Mouse (Mus musculus): ENCODE measurements at regions not wholly inside any gene's neighbourhood (a gene's known extent, or its start where the extent isn't known, plus 50 kb on each side); places are given as distances from the start of the nearest gene placed in this dataset.

DNA sequence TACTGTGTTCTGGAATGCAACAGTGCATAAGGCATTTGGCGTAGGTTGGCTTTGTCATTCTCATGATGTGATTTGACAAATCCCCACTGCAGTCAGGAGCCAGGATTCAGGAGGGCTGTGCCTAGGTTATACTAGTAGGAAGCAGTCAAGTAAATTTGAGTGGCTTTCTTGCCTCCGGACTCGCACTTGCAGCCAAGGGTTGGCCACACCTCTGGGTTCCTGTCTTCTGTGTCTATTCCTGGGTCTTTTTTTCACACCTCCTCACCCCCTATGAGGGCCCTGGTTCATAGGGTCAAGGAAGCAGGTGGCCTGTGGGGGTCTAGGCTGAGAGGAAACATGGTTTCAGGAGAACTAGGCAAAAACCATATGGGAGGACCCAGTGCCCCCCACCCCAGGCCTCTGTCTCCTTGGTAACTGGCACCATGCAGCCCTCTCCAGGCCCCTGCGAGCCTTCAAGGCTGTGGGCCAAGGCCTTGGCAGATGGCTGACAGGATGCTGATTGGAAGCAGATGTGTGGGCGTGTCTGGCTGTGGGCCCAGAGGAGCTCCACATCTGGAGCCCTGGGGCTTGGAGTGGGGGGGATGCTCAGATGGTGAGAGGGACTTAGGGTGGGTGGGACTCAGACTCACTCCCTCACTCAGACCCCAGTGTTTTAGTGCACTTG is 195.7 kb downstream of the Rgs3 start:
- peak; percentile 59 for DNase-seq (ENCODE audit: extremely low spot score, low spot score)
- Histone ChIP-seq H3K36me3 (replicated peaks) (no peaks in the 10 kb centered on the region), H3K4me3 (no peak overlapping the region), H3K9me3 (no peaks in the 10 kb centered on the region), H3K27ac (no peak overlapping the region), H3K4me1 (peaks cover 33% of the 10 kb centered on the region), H3K27me3 (ENCODE audit: poor library complexity, severe bottlenecking) (no peaks in the 10 kb centered on the region)
- 69% methylated on average over 5 of the region's 5 CpGs for WGBS

DNA sequence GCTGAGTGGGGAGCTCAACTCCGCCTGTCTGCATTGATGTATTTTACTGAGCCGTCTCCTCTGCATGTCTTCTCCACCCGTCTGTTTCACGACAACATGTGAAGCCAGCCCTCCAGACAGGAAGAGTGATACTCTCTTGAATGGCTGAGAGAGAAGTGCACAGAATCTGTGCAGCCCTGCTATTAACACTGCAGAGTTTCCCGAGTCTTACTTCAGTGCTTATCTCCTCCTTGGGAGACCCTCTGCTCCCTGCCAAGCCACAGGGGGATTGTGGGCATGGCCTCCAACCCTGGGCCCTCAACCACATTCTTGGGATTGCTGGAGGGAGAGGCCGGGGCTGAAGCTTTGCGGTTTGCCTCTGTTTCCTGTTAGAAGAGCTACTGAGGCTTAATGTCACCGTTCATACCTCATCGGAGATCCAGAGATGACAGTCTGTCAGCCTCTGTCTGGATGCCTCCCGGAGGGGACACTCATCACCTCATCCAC is 197.1 kb downstream of the Rgs3 start:
- no peaks in the 10 kb centered on the region for H3K9me3 ChIP-seq
- peak overlapping the region; percentile 62; the same call in 1 of the 2 replicates for H3K27ac ChIP-seq
- 69% methylated on average over 10 of the region's 10 CpGs for WGBS
- no peak for DNase-seq (ENCODE audit: extremely low spot score, low spot score)
- no peaks in the 10 kb centered on the region for H3K27me3 ChIP-seq (ENCODE audit: poor library complexity, severe bottlenecking)
- no peak overlapping the region for H3K4me3 ChIP-seq
- no peaks in the 10 kb centered on the region for H3K36me3 ChIP-seq (replicated peaks)
- peaks cover 36% of the 10 kb centered on the region for H3K4me1 ChIP-seq

- no peak for DNase-seq (ENCODE audit: extremely low spot score, low spot score)
- WGBS = 84% methylated on average over 11 of the region's 11 CpGs
- Histone ChIP-seq H3K27me3 (ENCODE audit: poor library complexity, severe bottlenecking) (no peaks in the 10 kb centered on the region), H3K36me3 (replicated peaks) (no peaks in the 10 kb centered on the region), H3K9me3 (no peaks in the 10 kb centered on the region), H3K27ac (no peak overlapping the region), H3K4me3 (no peak overlapping the region), H3K4me1 (peaks cover 17% of the 10 kb centered on the region)
Observed at GRCm38 (mm10) chr4:62760748-62761604, 201.3 kb downstream of the Rgs3 start.

- Histone ChIP-seq H3K9me3 (no peaks in the 10 kb centered on the region), H3K27me3 (ENCODE audit: poor library complexity, severe bottlenecking) (no peaks in the 10 kb centered on the region), H3K4me1 (peaks cover 10% of the 10 kb centered on the region), H3K4me3 (no peak overlapping the region), H3K27ac (no peak overlapping the region), H3K36me3 (replicated peaks) (no peaks in the 10 kb centered on the region)
- peak; percentile 79 for DNase-seq (ENCODE audit: extremely low spot score, low spot score)
- WGBS = 0% methylated on average over 1 of the region's 1 CpGs
Observed at GRCm38 (mm10) chr4:62761672-62762071, 202.0 kb downstream of the Rgs3 start.

- peaks cover 9% of the 10 kb centered on the region; the same call in 1 of the 2 replicates for H3K4me1 ChIP-seq
- no peak overlapping the region for H3K27ac ChIP-seq
- no peaks in the 10 kb centered on the region for H3K36me3 ChIP-seq (replicated peaks)
- no peak overlapping the region for H3K4me3 ChIP-seq
- 19% methylated on average over 5 of the region's 5 CpGs for WGBS
- DNase-seq (ENCODE audit: extremely low spot score, low spot score) = peak; percentile 77
- H3K27me3 ChIP-seq (ENCODE audit: poor library complexity, severe bottlenecking) = no peaks in the 10 kb centered on the region
- no peaks in the 10 kb centered on the region for H3K9me3 ChIP-seq
Observed at GRCm38 (mm10) chr4:62763990-62764389, 201.4 kb upstream of the Zfp618 start.

DNA sequence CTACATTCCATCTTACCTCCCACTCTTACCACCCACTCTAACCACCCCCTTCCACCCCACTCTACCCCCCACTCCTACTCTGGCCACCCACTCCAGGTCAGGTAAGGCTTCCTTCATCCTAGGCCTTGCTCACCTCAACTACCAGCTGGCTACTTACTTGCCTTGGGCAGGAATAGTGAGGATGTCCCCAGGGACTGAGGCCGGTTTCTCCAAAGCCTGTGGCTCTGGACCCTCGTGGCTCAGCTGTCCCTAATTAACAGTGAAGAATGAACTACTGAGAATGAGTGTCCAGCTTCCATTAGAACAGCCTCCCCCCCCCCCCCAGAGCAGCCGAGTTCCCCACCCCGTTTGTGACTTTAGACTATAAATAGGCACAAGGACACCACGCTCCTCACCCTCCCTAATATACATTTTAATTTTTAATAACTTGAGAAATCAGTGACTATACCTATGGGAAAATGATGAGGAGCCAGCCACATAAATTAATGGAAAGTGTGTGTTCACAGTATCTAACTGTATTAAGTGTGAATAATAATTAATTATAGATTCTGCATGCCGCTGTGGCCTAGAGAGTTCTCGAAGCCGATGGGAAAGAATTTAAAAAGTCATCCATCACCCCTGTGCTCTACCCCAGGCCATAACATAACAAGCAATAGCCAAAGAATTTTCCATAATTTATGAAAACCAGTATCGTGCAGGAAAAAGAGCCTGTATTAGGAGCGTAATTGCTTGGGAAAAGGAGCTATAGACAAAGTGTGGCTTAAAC is 195.7 kb upstream of the Zfp618 start:
- no peak for DNase-seq (ENCODE audit: extremely low spot score, low spot score)
- Histone ChIP-seq H3K4me3 (no peak overlapping the region), H3K27me3 (ENCODE audit: poor library complexity, severe bottlenecking) (no peaks in the 10 kb centered on the region), H3K27ac (no peak overlapping the region), H3K4me1 (peaks cover 10% of the 10 kb centered on the region), H3K36me3 (replicated peaks) (no peaks in the 10 kb centered on the region), H3K9me3 (no peaks in the 10 kb centered on the region)
- 80% methylated on average over 10 of the region's 10 CpGs for WGBS

GRCm38 (mm10) chr4:62775005-62775609 is 190.3 kb upstream of the Zfp618 start:
- Histone ChIP-seq H3K27me3 (ENCODE audit: poor library complexity, severe bottlenecking) (no peaks in the 10 kb centered on the region), H3K36me3 (replicated peaks) (no peaks in the 10 kb centered on the region), H3K9me3 (no peaks in the 10 kb centered on the region), H3K27ac (no peak overlapping the region), H3K4me1 (no peaks in the 10 kb centered on the region), H3K4me3 (no peak overlapping the region)
- DNase-seq (ENCODE audit: extremely low spot score, low spot score) = no peak
- 88% methylated on average over 10 of the region's 10 CpGs for WGBS

GRCm38 (mm10) chr4:62776881-62777280 is 188.5 kb upstream of the Zfp618 start:
- Histone ChIP-seq H3K27me3 (ENCODE audit: poor library complexity, severe bottlenecking) (peaks cover 12% of the 10 kb centered on the region), H3K4me3 (no peak overlapping the region)

DNA sequence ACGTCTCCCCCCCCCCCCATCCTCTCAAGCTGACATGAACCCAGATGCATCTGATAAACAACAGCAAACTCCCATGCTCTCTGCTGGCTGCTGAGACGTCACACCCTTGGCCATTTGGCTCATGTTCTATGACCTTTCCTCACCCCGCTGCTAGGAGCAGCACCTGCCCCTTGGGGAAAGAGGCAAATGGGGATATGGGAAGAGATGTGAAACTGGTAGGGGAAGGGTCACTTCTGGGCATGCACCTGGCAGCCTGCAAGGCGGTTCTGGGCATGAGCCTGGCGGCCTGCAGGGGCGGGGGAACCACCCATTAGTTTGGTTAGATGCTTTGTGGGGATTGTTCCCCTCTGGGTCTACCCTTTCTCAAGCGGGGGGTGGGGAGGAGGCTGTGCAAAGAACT is 187.9 kb upstream of the Zfp618 start:
- WGBS = 86% methylated on average over 7 of the region's 7 CpGs
- H3K36me3 ChIP-seq (replicated peaks) = no peaks in the 10 kb centered on the region
- H3K4me3 ChIP-seq = no peak overlapping the region
- peaks cover 13% of the 10 kb centered on the region for H3K4me1 ChIP-seq
- H3K9me3 ChIP-seq = no peaks in the 10 kb centered on the region
- H3K27ac ChIP-seq = 0 out of 2 replicates have a peak overlapping the region, but pooled peaks have one; percentile 11
- DNase-seq (ENCODE audit: extremely low spot score, low spot score) = no peak
- H3K27me3 ChIP-seq (ENCODE audit: poor library complexity, severe bottlenecking) = peaks cover 17% of the 10 kb centered on the region

More at GRCm38 (mm10) chr4:62776881-62777280, 188.5 kb upstream of the Zfp618 start:
- no peak overlapping the region for H3K27ac ChIP-seq
- 89% methylated on average over 9 of the region's 9 CpGs for WGBS
- H3K9me3 ChIP-seq = no peaks in the 10 kb centered on the region
- DNase-seq (ENCODE audit: extremely low spot score, low spot score) = no peak
- H3K36me3 ChIP-seq (replicated peaks) = no peaks in the 10 kb centered on the region
- peaks cover 13% of the 10 kb centered on the region for H3K4me1 ChIP-seq

DNA sequence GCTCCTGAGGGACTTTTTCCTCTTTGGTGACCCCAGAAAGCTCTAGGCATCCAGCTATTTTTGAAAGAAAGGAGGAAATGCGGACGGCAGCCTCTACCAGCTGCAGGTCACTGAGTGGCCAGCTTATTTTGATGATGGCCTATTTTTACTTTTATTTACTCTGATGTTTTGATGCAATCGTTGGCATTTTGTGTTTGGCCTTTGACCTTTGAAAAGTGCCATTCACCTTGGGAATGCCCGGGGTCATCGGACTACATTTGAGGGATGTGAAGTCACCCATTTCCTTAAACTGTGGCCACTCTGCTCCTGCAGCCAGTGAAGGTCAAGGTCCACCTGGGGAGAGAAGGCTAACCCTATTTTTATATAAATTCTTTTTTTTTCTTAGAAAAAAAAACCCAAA is 186.8 kb upstream of the Zfp618 start:
- Histone ChIP-seq H3K4me3 (no peak overlapping the region), H3K27ac (no peak overlapping the region), H3K36me3 (replicated peaks) (no peaks in the 10 kb centered on the region), H3K9me3 (no peaks in the 10 kb centered on the region), H3K4me1 (peaks cover 13% of the 10 kb centered on the region), H3K27me3 (ENCODE audit: poor library complexity, severe bottlenecking) (peaks cover 22% of the 10 kb centered on the region)
- WGBS = 85% methylated on average over 5 of the region's 5 CpGs
- DNase-seq (ENCODE audit: extremely low spot score, low spot score) = no peak

GRCm38 (mm10) chr4:62780409-62780808 is 185.0 kb upstream of the Zfp618 start:
- H3K27ac ChIP-seq = 0 out of 2 replicates have a peak overlapping the region, but pooled peaks have one; percentile 40
- WGBS = 2% methylated on average over 15 of the region's 15 CpGs
- peaks cover 13% of the 10 kb centered on the region for H3K4me1 ChIP-seq
- no peaks in the 10 kb centered on the region for H3K9me3 ChIP-seq
- no peaks in the 10 kb centered on the region for H3K36me3 ChIP-seq (replicated peaks)
- DNase-seq (ENCODE audit: extremely low spot score, low spot score) = peak; percentile 88
- H3K27me3 ChIP-seq (ENCODE audit: poor library complexity, severe bottlenecking) = peaks cover 22% of the 10 kb centered on the region
- H3K4me3 ChIP-seq = peak overlapping the region; percentile 54

DNA sequence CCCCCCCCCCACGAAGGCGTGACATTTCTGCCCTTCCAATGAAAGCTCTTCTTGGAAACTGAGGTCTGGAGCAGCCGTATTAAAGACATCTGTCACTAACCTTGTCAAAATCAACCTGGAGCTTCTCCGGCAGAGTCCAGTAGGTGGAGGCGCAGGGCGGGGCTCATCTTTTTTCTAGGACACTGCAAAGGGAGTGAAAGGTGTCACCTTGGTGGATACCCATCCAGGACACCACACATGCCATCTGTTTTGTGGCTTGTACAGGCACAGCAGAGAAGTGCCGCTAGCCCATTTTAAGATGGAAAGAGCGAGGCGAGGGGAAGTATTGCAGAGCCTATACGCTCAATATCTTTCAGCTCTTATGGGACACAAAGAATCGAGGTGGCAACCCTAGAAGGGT is 184.5 kb upstream of the Zfp618 start:
- no peak for DNase-seq (ENCODE audit: extremely low spot score, low spot score)
- Histone ChIP-seq H3K4me1 (peaks cover 13% of the 10 kb centered on the region), H3K27ac (0 out of 2 replicates have a peak overlapping the region, but pooled peaks have one; percentile 40), H3K9me3 (no peaks in the 10 kb centered on the region), H3K27me3 (ENCODE audit: poor library complexity, severe bottlenecking) (peaks cover 22% of the 10 kb centered on the region), H3K4me3 (peak overlapping the region; percentile 54), H3K36me3 (replicated peaks) (no peaks in the 10 kb centered on the region)
- WGBS = 51% methylated on average over 11 of the region's 11 CpGs

Data from forebrain, embryonic 10.5 days (tissue).